Mouse (Mus musculus) cerebellum, adult 11-12 months (tissue): ENCODE data around the gene Cd81.
A peak's percentile ranks its signal among the peaks of the same experiment; 100 is the strongest.

ENCODE experiments used
- DNase-seq: peaks from one replicate; pipeline ENCODE4 v3.0.0; 2022

Gene Cd81

GRCm38 (mm10) chr7:143073086-143073485, 20.5 kb downstream of the Cd81 start:
- no peak for DNase-seq

- no peak for DNase-seq
These were observed 22.9 kb downstream of the Cd81 start for GRCm38 (mm10) chr7:143075394-143075793.

GRCm38 (mm10) chr7:143077351-143077750, 24.8 kb downstream of the Cd81 start:
- no peak for DNase-seq

- DNase-seq, result no peak
These were observed 29.5 kb downstream of the Cd81 start for GRCm38 (mm10) chr7:143082024-143082423.

GRCm38 (mm10) chr7:143083708-143084107, 31.2 kb downstream of the Cd81 start:
- no peak for DNase-seq

GRCm38 (mm10) chr7:143086366-143086765, 33.8 kb downstream of the Cd81 start:
- DNase-seq, result no peak

GRCm38 (mm10) chr7:143087070-143087579, 34.6 kb downstream of the Cd81 start:
- DNase-seq, result no peak

- no peak for DNase-seq
These were observed 41.3 kb downstream of the Cd81 start for GRCm38 (mm10) chr7:143093847-143094246.

GRCm38 (mm10) chr7:143094592-143095553, 42.3 kb downstream of the Cd81 start, which contains the start of gene Trpm5:
TSS of gene Trpm5 (minus strand) at chr7:143094642.
- no peak for DNase-seq

- DNase-seq, result no peak
These were observed 43.0 kb downstream of the Cd81 start for GRCm38 (mm10) chr7:143095554-143095907.

- no peak for DNase-seq
These were observed 48.2 kb downstream of the Cd81 start for GRCm38 (mm10) chr7:143100759-143101158.

GRCm38 (mm10) chr7:143105258-143105897, 52.8 kb downstream of the Cd81 start:
- DNase-seq, result no peak

- DNase-seq, result no peak
These were observed 53.5 kb downstream of the Cd81 start, which contains the start of gene Kcnq1 for GRCm38 (mm10) chr7:143106062-143106461. TSS of gene Kcnq1 (plus strand) at chr7:143106362.

- DNase-seq, result no peak
These were observed 54.3 kb downstream of the Cd81 start for GRCm38 (mm10) chr7:143106672-143107465.

GRCm38 (mm10) chr7:143108200-143108599, 55.7 kb downstream of the Cd81 start:
- DNase-seq, result peak; percentile 45

GRCm38 (mm10) chr7:143108996-143109660, 56.6 kb downstream of the Cd81 start:
- DNase-seq, result no peak

- DNase-seq, result no peak
These were observed 57.2 kb downstream of the Cd81 start for GRCm38 (mm10) chr7:143109696-143110095.

- DNase-seq, result no peak
These were observed 58.3 kb downstream of the Cd81 start for GRCm38 (mm10) chr7:143110803-143111202.

GRCm38 (mm10) chr7:143111719-143112118, 59.2 kb downstream of the Cd81 start:
- DNase-seq, result no peak

- DNase-seq, result no peak
These were observed 59.9 kb downstream of the Cd81 start for GRCm38 (mm10) chr7:143112395-143112794.

GRCm38 (mm10) chr7:143114773-143115172, 62.2 kb downstream of the Cd81 start:
- no peak for DNase-seq

GRCm38 (mm10) chr7:143116521-143116920, 64.0 kb downstream of the Cd81 start:
- no peak for DNase-seq
